Mouse (Mus musculus) B cell, adult 67 days (primary cell): ENCODE data around the gene Gzf1. TPM values are rescaled to one million over a fixed set of nuclear protein-coding genes. Genes with fewer than 3 reads are reported as not detected.

Experiments
- total RNA-seq, 2 experiments: library from RNA; stranded (reverse); gene quantifications; 4 replicates each; pipeline ENCODE4 v1.2.4; 2023

Gene Gzf1
- 10 to 100 TPM; 10.6 to 12.8 TPM for total RNA-seq

DNA sequence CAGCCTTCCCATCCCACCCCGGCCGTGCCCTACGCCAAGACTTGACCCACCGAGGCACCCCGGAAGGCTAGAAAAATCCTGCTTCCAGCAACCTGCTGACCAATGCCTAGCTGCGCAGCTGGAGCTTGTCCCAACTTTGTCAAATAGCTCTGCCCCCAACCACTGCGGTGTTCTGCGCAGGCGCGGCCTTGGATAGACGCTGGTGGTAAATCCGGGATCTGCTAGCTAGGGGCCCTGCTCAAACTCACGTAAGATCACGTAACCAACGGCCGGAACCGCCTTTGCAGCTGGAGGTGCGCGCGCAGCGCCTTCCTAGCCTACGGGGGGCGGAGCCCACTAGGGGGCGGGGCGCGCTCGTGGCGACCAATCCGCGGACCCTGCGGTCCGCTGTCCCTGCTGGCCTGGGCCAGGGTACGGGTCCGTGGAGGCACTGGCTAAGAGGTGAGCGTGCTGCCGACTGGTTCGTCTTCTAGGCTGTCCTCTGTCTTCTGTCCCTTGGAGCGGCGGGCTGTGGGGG, at the start of gene Gzf1:
Gene Gzf1, plus strand, starts transcription at position 249 of the 517 bp plus-strand sequence.

GRCm38 (mm10) chr2:148672199-148673096, 8.4 kb upstream of the Gzf1 start, which contains the start of gene Nxt1:
Gene Nxt1 (plus strand): TSS chr2:148672601.

GRCm38 (mm10) chr2:148732327-148733000, 51.6 kb downstream of the Gzf1 start, which contains the start of gene Napb:
Gene Napb (minus strand): TSS chr2:148732467.

Other genes with a start within 250 kb of the Gzf1 start
- 1 to 10 TPM; 7.7 to 9.1 TPM for gene Cd93, start 237.5 kb upstream of the Gzf1 start, total RNA-seq
- 10 to 100 TPM; 17.8 to 21.2 TPM for gene Nxt1, start 8.4 kb upstream of the Gzf1 start, total RNA-seq
- under 1 TPM; 0.65 to 0.96 TPM for gene Napb, start 51.4 kb downstream of the Gzf1 start, total RNA-seq
- gene Cstl1, start 69.3 kb downstream of the Gzf1 start, total RNA-seq, result not detected
- not detected for gene Cst11, start 90.5 kb downstream of the Gzf1 start, total RNA-seq
- gene 8030411F24Rik, start 101.0 kb downstream of the Gzf1 start, total RNA-seq, result not detected
- gene Cst12, start 108.3 kb downstream of the Gzf1 start, total RNA-seq, result not detected
- gene Cst8, start 117.8 kb downstream of the Gzf1 start, total RNA-seq, result not detected
- gene Cst13, start 139.1 kb downstream of the Gzf1 start, total RNA-seq, result not detected
- not detected for gene Cst9, start 154.1 kb downstream of the Gzf1 start, total RNA-seq
- not detected for gene 9230104L09Rik, start 184.0 kb downstream of the Gzf1 start, total RNA-seq
- 100 to 1,000 TPM; 173 to 181 TPM for gene Cst3, start 194.7 kb downstream of the Gzf1 start, total RNA-seq